Mouse (Mus musculus): Measurements from ENCODE around the gene Cdk20. TPM values are rescaled to one million over a fixed set of nuclear protein-coding genes. Genes with fewer than 3 reads are reported as not detected.

Gene Cdk20
- polyA plus RNA-seq, 1 experiment from 2014 or later, result 4.8 TPM

DNA sequence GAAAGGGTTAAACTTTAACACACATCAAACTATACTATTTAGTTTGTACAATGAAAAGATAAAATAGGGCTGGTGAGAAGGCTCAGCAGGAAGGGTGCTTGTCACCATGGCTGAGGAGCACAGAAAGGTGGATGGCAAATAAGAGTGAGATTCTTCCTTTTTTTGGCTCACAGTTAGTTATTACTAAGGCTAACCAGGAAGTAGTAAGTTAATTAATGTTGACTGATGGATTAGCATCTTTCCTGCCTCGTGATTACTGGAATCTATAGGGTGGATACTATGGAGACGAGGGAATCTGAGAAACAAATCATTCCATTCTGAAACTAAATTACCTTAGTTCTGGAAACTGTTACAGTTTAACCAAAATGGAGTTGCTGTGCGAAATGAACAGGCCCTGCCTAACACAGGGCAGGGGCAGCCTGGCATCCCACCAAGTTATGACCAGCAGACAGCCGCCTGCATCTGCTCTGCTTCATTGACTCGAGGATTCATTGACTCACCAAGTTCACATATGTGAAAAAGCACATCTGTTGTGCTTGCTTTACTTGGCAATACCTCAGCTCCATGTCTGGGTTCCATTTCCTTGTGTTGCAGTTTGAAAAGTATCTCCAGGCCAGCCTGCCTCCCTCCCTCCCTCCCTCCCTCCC lies 15.0 kb upstream of the Cdk20 start:
- Histone ChIP-seq H3K9me3 (ENCODE audit: low read length) (no peaks in the 10 kb centered on the region; the same call in 1 of the 2 replicates), H3K4me2 (ENCODE audit: low read depth, low read length) (no peak overlapping the region), H3K36me3 (replicated peaks; ENCODE audit: insufficient read depth, low read length) (no peaks in the 10 kb centered on the region), H3K9ac (replicated peaks) (no peak overlapping the region), H3K27ac (ENCODE audit: low read depth) (no peak overlapping the region), H3K4me1 (ENCODE audit: insufficient read depth) (peaks cover 5% of the 10 kb centered on the region), H3K4me3 (ENCODE audit: low read depth, low read length) (no peak overlapping the region), H3K27me3 (ENCODE audit: insufficient read depth, low read length) (no peaks in the 10 kb centered on the region)
- ATAC-seq (no peak), DNase-seq (no peak)
- WGBS (ENCODE audit: insufficient replicate concordance), result 61% methylated on average over 5 of the region's 5 CpGs
- no peak for TF ChIP-seq CTCF (IDR thresholded peaks at IDR 0.05; ENCODE audit: low read depth)
- TF ChIP-seq EP300 (IDR thresholded peaks at IDR 0.05; ENCODE audit: low read depth), result no peak

DNA sequence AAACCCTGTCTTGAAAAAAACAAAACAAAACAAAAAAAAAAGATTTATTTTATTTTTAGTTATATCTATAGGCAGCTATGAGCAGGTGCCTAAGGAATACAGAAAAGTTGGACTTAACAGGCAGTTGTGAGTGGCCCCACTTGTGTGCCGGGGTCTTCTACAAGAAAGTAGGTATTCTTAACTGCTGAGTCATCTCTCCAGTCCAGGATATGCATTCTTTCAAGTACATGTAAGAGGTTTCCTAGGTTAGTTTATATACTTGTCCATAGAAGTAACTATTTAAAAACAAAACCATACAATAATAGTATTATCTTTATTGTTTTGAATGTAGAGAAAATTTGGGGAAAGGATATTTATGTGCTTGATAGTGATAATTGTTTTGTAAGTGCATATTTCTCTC lies 11.3 kb upstream of the Cdk20 start:
- WGBS (ENCODE audit: insufficient replicate concordance), result 50% methylated on average over 1 of the region's 1 CpGs
- H3K36me3 ChIP-seq (replicated peaks; ENCODE audit: insufficient read depth, low read length), result no peaks in the 10 kb centered on the region
- TF ChIP-seq CTCF (IDR thresholded peaks at IDR 0.05; ENCODE audit: low read depth), result no peak
- no peak for TF ChIP-seq EP300 (IDR thresholded peaks at IDR 0.05; ENCODE audit: low read depth)
- H3K9ac ChIP-seq (replicated peaks), result no peak overlapping the region
- H3K9me3 ChIP-seq (ENCODE audit: low read length), result no peaks in the 10 kb centered on the region
- ATAC-seq, result no peak
- H3K27ac ChIP-seq (ENCODE audit: low read depth), result no peak overlapping the region
- H3K27me3 ChIP-seq (ENCODE audit: insufficient read depth, low read length), result no peaks in the 10 kb centered on the region
- H3K4me1 ChIP-seq (ENCODE audit: insufficient read depth), result peaks cover 3% of the 10 kb centered on the region; the same call in 1 of the 2 replicates
- DNase-seq, result no peak
- H3K4me3 ChIP-seq (ENCODE audit: low read depth, low read length), result no peak overlapping the region
- no peak overlapping the region for H3K4me2 ChIP-seq (ENCODE audit: low read depth, low read length)

DNA sequence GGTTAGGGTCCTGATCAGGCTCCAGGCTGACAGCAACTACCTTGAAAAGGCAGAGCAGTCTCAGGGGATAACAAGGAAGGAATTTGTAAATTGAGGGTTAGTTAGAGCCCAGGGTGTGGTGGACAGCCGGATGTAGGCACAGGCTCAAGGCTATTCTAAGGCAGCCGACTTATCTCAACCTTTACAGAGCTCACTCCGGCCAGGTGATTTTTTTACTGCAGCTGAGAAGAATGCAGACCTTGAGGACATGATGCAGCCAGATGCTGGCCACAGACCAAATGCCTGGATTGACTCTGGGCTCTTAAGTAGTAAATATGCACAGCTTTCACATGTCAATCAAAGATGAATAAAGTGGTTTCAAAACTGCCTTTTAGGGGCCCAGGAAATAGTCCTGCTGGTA lies 10.7 kb upstream of the Cdk20 start:
- H3K9me3 ChIP-seq (ENCODE audit: low read length), result no peaks in the 10 kb centered on the region

DNA sequence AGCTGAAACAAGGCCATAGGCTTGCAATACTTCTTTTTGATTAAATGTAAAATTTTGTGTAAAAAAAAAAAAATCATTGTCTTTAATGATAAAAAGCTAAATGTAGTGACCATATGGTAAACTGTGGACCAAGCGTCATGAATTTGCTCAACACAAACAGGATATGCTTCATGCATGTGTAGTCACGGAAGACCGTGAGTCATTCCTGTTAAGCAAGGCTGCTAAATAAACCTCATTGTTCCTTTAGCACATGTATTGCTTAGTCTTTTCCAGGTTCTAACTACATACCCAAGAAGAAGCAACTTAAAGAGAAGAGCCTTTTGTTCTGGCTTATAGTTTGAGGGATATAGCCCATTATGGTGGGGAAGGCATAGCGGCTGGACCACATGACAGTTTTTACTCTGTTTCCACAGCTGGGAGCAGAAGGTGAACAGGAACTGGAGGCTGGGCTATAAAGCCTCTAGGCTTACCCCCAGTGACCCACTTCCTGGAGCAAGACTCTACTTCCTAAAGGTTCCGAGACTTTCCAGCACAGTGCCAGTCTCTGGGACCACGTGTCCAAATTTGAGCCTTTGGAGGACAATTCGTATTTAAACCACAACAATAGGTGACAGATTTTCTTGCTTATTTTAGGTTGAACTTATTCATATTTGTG lies 10.0 kb upstream of the Cdk20 start:
- H3K4me1 ChIP-seq (ENCODE audit: insufficient read depth), result no peaks in the 10 kb centered on the region
- 68% methylated on average over 7 of the region's 7 CpGs for WGBS (ENCODE audit: insufficient replicate concordance)
- no peak for TF ChIP-seq CTCF (IDR thresholded peaks at IDR 0.05; ENCODE audit: low read depth)
- TF ChIP-seq EP300 (IDR thresholded peaks at IDR 0.05; ENCODE audit: low read depth), result 0 out of 2 replicates have a peak, but pooled peaks have one; percentile 8
- H3K4me2 ChIP-seq (ENCODE audit: low read depth, low read length), result no peak overlapping the region
- DNase-seq (no peak), ATAC-seq (peak; percentile 66; the same call in 1 of the 2 replicates)
- no peak overlapping the region for H3K4me3 ChIP-seq (ENCODE audit: low read depth, low read length)
- H3K9ac ChIP-seq (replicated peaks), result no peak overlapping the region
- peak overlapping the region; percentile 65; the same call in 1 of the 2 replicates for H3K27ac ChIP-seq (ENCODE audit: low read depth)
- no peaks in the 10 kb centered on the region for H3K9me3 ChIP-seq (ENCODE audit: low read length)
- no peaks in the 10 kb centered on the region for H3K36me3 ChIP-seq (replicated peaks; ENCODE audit: insufficient read depth, low read length)
- no peaks in the 10 kb centered on the region for H3K27me3 ChIP-seq (ENCODE audit: insufficient read depth, low read length)

More for the DNA sequence above, 10.7 kb upstream of the Cdk20 start:
- Histone ChIP-seq H3K27ac (ENCODE audit: low read depth) (no peak overlapping the region), H3K27me3 (ENCODE audit: insufficient read depth, low read length) (no peaks in the 10 kb centered on the region), H3K36me3 (replicated peaks; ENCODE audit: insufficient read depth, low read length) (no peaks in the 10 kb centered on the region), H3K4me2 (ENCODE audit: low read depth, low read length) (no peak overlapping the region), H3K4me3 (ENCODE audit: low read depth, low read length) (no peak overlapping the region), H3K4me1 (ENCODE audit: insufficient read depth) (peaks cover 3% of the 10 kb centered on the region; the same call in 1 of the 2 replicates), H3K9ac (replicated peaks) (no peak overlapping the region)
- no peak for TF ChIP-seq CTCF (IDR thresholded peaks at IDR 0.05; ENCODE audit: low read depth)
- TF ChIP-seq EP300 (IDR thresholded peaks at IDR 0.05; ENCODE audit: low read depth), result no peak
- no peak for DNase-seq
- WGBS (ENCODE audit: insufficient replicate concordance), result 38% methylated on average over 3 of the region's 3 CpGs
- no peak for ATAC-seq

DNA sequence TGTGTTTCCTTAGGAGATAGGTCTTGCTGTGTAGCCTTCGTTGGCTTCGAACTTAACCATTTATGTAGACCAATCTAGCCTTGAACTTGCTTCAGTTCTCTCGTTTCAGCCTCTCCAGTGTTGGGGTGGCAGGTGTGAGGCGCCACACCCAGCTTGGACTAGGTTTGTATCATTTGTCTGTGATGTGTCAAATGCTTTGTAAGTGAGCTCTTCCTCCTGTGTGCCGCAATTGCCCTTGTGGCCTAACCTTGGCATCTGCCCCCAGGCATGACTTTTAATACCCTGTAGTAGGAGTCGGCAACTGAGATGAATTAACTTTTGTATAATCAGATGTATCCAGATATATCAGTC lies 9.5 kb upstream of the Cdk20 start:
- Histone ChIP-seq H3K4me1 (ENCODE audit: insufficient read depth) (no peaks in the 10 kb centered on the region), H3K27ac (ENCODE audit: low read depth) (no peak overlapping the region), H3K4me3 (ENCODE audit: low read depth, low read length) (no peak overlapping the region), H3K9ac (replicated peaks) (no peak overlapping the region), H3K27me3 (ENCODE audit: insufficient read depth, low read length) (no peaks in the 10 kb centered on the region), H3K36me3 (replicated peaks; ENCODE audit: insufficient read depth, low read length) (no peaks in the 10 kb centered on the region), H3K9me3 (ENCODE audit: low read length) (no peaks in the 10 kb centered on the region), H3K4me2 (ENCODE audit: low read depth, low read length) (no peak overlapping the region)
- ATAC-seq (no peak), DNase-seq (no peak)
- TF ChIP-seq EP300 (IDR thresholded peaks at IDR 0.05; ENCODE audit: low read depth), result 0 out of 2 replicates have a peak, but pooled peaks have one; percentile 2
- no peak for TF ChIP-seq CTCF (IDR thresholded peaks at IDR 0.05; ENCODE audit: low read depth)
- 79% methylated on average over 6 of the region's 6 CpGs for WGBS (ENCODE audit: insufficient replicate concordance)

DNA sequence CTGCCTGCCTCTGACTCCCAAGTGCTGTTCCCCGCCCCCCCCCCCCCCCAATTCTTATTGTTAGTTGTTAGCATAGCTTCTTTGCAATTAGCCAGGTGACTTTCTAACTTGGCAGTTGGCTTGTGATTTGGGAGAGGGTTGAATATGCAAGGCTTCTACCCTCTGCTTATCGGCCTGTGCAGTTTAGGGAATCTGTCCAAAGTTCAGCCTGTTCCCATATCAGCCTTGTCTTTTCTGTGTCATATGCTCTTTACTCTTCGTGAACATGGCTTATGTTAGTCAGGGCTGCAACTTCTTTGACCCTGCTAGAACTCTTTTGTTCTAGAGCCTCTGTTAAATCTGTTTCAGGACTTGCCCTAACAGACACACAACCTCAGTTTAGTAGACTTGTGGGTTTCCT lies 7.8 kb upstream of the Cdk20 start:
- WGBS (ENCODE audit: insufficient replicate concordance), result 42% methylated on average over 3 of the region's 3 CpGs
- ATAC-seq, result no peak

More for the DNA sequence above, 7.8 kb upstream of the Cdk20 start:
- Histone ChIP-seq H3K4me1 (ENCODE audit: insufficient read depth) (no peaks in the 10 kb centered on the region), H3K27me3 (ENCODE audit: insufficient read depth, low read length) (no peaks in the 10 kb centered on the region), H3K9me3 (ENCODE audit: low read length) (no peaks in the 10 kb centered on the region), H3K4me3 (ENCODE audit: low read depth, low read length) (no peak overlapping the region), H3K9ac (replicated peaks) (no peak overlapping the region), H3K36me3 (replicated peaks; ENCODE audit: insufficient read depth, low read length) (no peaks in the 10 kb centered on the region), H3K27ac (ENCODE audit: low read depth) (no peak overlapping the region), H3K4me2 (ENCODE audit: low read depth, low read length) (no peak overlapping the region)
- no peak for TF ChIP-seq CTCF (IDR thresholded peaks at IDR 0.05; ENCODE audit: low read depth)
- no peak for TF ChIP-seq EP300 (IDR thresholded peaks at IDR 0.05; ENCODE audit: low read depth)
- DNase-seq, result no peak
